8 mouse cellular contexts compared by ENCODE assay signal in the genomic region with DNA sequence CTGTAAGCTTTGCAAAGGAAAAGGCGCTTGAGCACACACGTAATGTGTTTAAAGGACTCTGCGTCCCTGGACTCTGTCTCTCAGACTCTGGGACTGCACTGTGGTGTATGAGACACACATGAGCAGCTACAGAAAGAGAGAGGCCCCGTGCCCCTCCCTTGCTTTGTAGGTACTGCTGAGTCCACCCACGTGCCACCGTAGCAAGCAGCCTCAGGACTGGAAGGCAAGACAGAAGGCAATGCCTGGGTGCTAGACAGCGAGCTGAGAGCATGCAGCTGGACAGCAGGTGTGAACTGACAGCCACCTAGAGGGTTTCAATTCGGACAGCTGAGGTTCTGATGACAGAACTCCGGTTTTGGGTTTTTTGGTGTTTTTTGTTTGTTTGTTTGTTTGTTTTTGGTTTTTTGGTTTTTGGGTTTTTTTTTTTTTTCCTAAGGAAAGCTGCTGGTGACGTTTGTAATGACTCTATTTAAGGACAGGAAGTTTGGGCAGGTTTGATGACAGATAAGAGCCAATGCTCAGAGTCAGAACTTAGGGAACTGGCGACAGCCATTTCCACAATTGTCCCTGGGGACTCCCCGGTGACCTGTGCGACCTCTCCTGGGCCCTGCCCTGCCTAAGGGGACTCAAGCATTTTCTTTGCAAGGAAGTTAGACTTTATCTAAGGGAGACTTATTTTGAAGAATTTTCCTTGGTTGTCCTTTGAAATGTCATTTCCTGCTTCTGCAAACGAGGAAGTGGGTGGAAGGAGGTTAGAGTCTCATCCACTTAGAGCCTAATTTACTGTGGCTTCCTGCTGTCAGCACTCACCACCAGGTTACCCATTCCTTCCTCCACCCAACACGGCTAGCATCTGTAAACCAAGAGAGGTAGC.
DNase-seq lines count a peak whose midpoint lies in the region; ATAC-seq lines count a peak whose summit lies in the region.

No protein-coding gene starts in this region.

- ATAC-seq in liver, embryonic 16.5 days (ENCODE audit: low read depth) = peak; percentile 45; the same call in 1 of the 2 replicates
- peak; percentile 73 for ATAC-seq in neutrophil, adult 5-6 weeks (ENCODE audit: extremely low read depth, insufficient number of reproducible peaks, low FRiP score, poor library complexity, severe bottlenecking)
- ATAC-seq in midbrain, embryonic 15.5 days (replicated peaks) = no peak
- no peak for ATAC-seq in monocyte, adult 5-6 weeks (replicated peaks; ENCODE audit: insufficient number of reproducible peaks, low FRiP score, low TSS enrichment, poor library complexity, severe bottlenecking)

- H3K4me1 ChIP-seq in liver, embryonic 16.5 days (ENCODE audit: control insufficient read depth, low read depth, low read length) = no peaks in the 10 kb centered on the region
- peaks cover 21% of the 10 kb centered on the region for H3K4me1 ChIP-seq in brown adipose tissue, adult 24 weeks (ENCODE audit: control insufficient read depth, insufficient read depth, insufficient read length, low read length)
- no peaks in the 10 kb centered on the region for H3K4me1 ChIP-seq in midbrain, embryonic 15.5 days

- no peaks in the 10 kb centered on the region for H3K27me3 ChIP-seq in liver, embryonic 16.5 days (ENCODE audit: control insufficient read depth, insufficient read depth, low read depth, low read length)
- H3K27me3 ChIP-seq in midbrain, embryonic 15.5 days (replicated peaks) = no peaks in the 10 kb centered on the region

- H3K36me3 ChIP-seq in liver, embryonic 16.5 days (ENCODE audit: control insufficient read depth, insufficient read depth) = no peaks in the 10 kb centered on the region
- H3K36me3 ChIP-seq in midbrain, embryonic 15.5 days (replicated peaks) = no peaks in the 10 kb centered on the region

- 23% methylated on average over 15 of the region's 15 CpGs for WGBS in liver, embryonic 16.5 days (ENCODE audit: insufficient replicate concordance)
- 71% methylated on average over 15 of the region's 15 CpGs for WGBS in midbrain, embryonic 15.5 days

- no peaks in the 10 kb centered on the region for H3K9me3 ChIP-seq in liver, embryonic 16.5 days (replicated peaks; ENCODE audit: control insufficient read depth, low read length)
- no peaks in the 10 kb centered on the region for H3K9me3 ChIP-seq in midbrain, embryonic 15.5 days

- no peak overlapping the region for H3K4me3 ChIP-seq in liver, embryonic 16.5 days (ENCODE audit: low read depth, low read length)
- no peak overlapping the region for H3K4me3 ChIP-seq in brown adipose tissue, adult 24 weeks (ENCODE audit: insufficient read depth, low read depth, low read length)
- H3K4me3 ChIP-seq in midbrain, embryonic 15.5 days = no peak overlapping the region

- H3K9ac ChIP-seq in liver, embryonic 16.5 days (ENCODE audit: low read depth, low read length) = no peak overlapping the region
- H3K9ac ChIP-seq in midbrain, embryonic 15.5 days = no peak overlapping the region

- H3K27ac ChIP-seq in liver, embryonic 16.5 days (ENCODE audit: low read length) = no peak overlapping the region
- H3K27ac ChIP-seq in brown adipose tissue, adult 24 weeks (replicated peaks; ENCODE audit: low read depth, low read length) = peak overlapping the region; percentile 94
- H3K27ac ChIP-seq in midbrain, embryonic 15.5 days = no peak overlapping the region

- no peak for DNase-seq in liver
- DNase-seq in induced T-regulatory cell, adult 2 months (ENCODE audit: low read depth) = peak; percentile 62
- DNase-seq in c-Kit-positive CD71-positive TER-119-positive erythroid progenitor cells, embryonic 14.5 days (ENCODE audit: low spot score) = no peak

- H3K4me2 ChIP-seq in liver, embryonic 16.5 days (ENCODE audit: low read depth, low read length) = no peak overlapping the region
- no peak overlapping the region for H3K4me2 ChIP-seq in midbrain, embryonic 15.5 days

Comparison
In these comparisons a context has a peak if more than half of its experiments do, and no peak if none do; other contexts are left out.
1. ATAC-seq: peak in liver, embryonic 16.5 days (single experiment) and neutrophil, adult 5-6 weeks (single experiment); none in midbrain, embryonic 15.5 days (single experiment) and monocyte, adult 5-6 weeks (single experiment).